Mouse (Mus musculus) CH12.LX (cell line): ENCODE measurements at regions not wholly inside any gene's neighbourhood (a gene's known extent, or its start where the extent isn't known, plus 50 kb on each side); places are given as distances from the start of the nearest gene placed in this dataset.

ENCODE experiments used
- DNase-seq: peaks from one replicate; pipeline ENCODE4 v3.0.0-alpha.2; 2013; ENCODE audit errors: extremely low read depth
- H3K27ac ChIP-seq: 2 replicates; pipeline ENCODE4 v1.5.1; 2012; ENCODE audit warnings: low read depth, mild to moderate bottlenecking, control low read depth, moderate library complexity; ENCODE audit not compliant: insufficient read depth
- H3K27me3 ChIP-seq: replicated peaks from 2 replicates; pipeline ENCODE3; 2012; ENCODE audit warnings: inconsistent platforms
- H3K36me3 ChIP-seq, 2 experiments: replicated peaks in 1 of 2; 2 replicates each; pipeline versions ENCODE3 to v1.6.1; 2012; ENCODE audit warnings: inconsistent platforms in 1 of 2, low read length in 1 of 2, mild to moderate bottlenecking in 1 of 2, mixed read lengths in 1 of 2, moderate library complexity in 1 of 2; ENCODE audit not compliant: control insufficient read depth in 1 of 2, insufficient read depth in 1 of 2
- H3K4me1 ChIP-seq, 2 experiments: 2 replicates each; pipeline ENCODE4 v1.6.1; 2012; ENCODE audit warnings: inconsistent platforms in 1 of 2, moderate library complexity in 1 of 2; ENCODE audit not compliant: insufficient read depth in 2 of 2, control insufficient read depth in 1 of 2
- H3K4me2 ChIP-seq: 2 replicates; pipeline ENCODE4 v1.6.1; 2012; ENCODE audit warnings: low read depth, mild to moderate bottlenecking, control low read depth; ENCODE audit not compliant: poor library complexity, insufficient read depth, severe bottlenecking
- H3K4me3 ChIP-seq, 3 experiments: fragments of 150-350 bp in 1 of 3; sonication (generic) in 1 of 3; replicated peaks in 1 of 3; 2 replicates each; pipeline versions ENCODE3 to v1.5.1; 2011 to 2012; ENCODE audit warnings: low read depth in 2 of 3, low read length in 2 of 3, mild to moderate bottlenecking in 2 of 3, moderate library complexity in 2 of 3, control low read depth in 1 of 3, improper control_type of control experiment in 1 of 3, inconsistent platforms in 1 of 3, mixed read lengths in 1 of 3; ENCODE audit not compliant: poor library complexity in 1 of 3
- H3K79me2 ChIP-seq: replicated peaks from 2 replicates; pipeline ENCODE4 v1.6.1; 2012; ENCODE audit warnings: mild to moderate bottlenecking, moderate library complexity; ENCODE audit not compliant: control insufficient read depth, poor library complexity, insufficient read depth, severe bottlenecking; ENCODE audit errors: extremely low read depth
- H3K9ac ChIP-seq: 2 replicates; pipeline ENCODE4 v1.6.1; 2012; ENCODE audit warnings: low read depth, mild to moderate bottlenecking, control low read depth, moderate library complexity; ENCODE audit not compliant: insufficient read depth
- H3K9me3 ChIP-seq: replicated peaks from 2 replicates; pipeline ENCODE3; 2012; ENCODE audit warnings: low read length, inconsistent platforms, mixed read lengths
- CHD1 ChIP-seq: IDR thresholded peaks from 2 replicates; pipeline ENCODE4 v1.6.1; 2012; ENCODE audit warnings: low read depth, low read length, improper control_type of control experiment, inconsistent platforms
- ELF1 ChIP-seq: IDR thresholded peaks from 2 replicates; pipeline ENCODE4 v1.6.1; 2014; ENCODE audit warnings: low read depth, mild to moderate bottlenecking, inconsistent platforms, low read length, improper control_type of control experiment
- EP300 ChIP-seq: IDR thresholded peaks from 2 replicates; pipeline ENCODE4 v1.6.1; 2011; ENCODE audit warnings: low read length, improper control_type of control experiment
- ETS1 ChIP-seq: conservative IDR thresholded peaks from 2 replicates; pipeline ENCODE4 v1.6.1; 2012; ENCODE audit warnings: low read depth, mild to moderate bottlenecking, inconsistent platforms, low read length, improper control_type of control experiment, moderate library complexity
- HCFC1 ChIP-seq: IDR thresholded peaks from 2 replicates; pipeline ENCODE4 v1.6.1; 2012; ENCODE audit warnings: low read depth, mild to moderate bottlenecking, inconsistent platforms, low read length, improper control_type of control experiment
- JUND ChIP-seq: conservative IDR thresholded peaks from 2 replicates; pipeline ENCODE4 v1.6.1; 2011; ENCODE audit warnings: low read depth, low read length, improper control_type of control experiment
- KAT2A ChIP-seq: IDR thresholded peaks from 2 replicates; pipeline ENCODE4 v1.6.1; 2012; ENCODE audit warnings: low read length, improper control_type of control experiment, inconsistent platforms; ENCODE audit not compliant: insufficient replicate concordance
- MAFK ChIP-seq: IDR thresholded peaks from 2 replicates; pipeline ENCODE4 v1.6.1; 2011; ENCODE audit warnings: low read length, improper control_type of control experiment; ENCODE audit not compliant: insufficient replicate concordance
- MAX ChIP-seq: IDR thresholded peaks from 2 replicates; pipeline ENCODE4 v1.6.1; 2011; ENCODE audit warnings: low read length, improper control_type of control experiment
- PAX5 ChIP-seq: IDR thresholded peaks from 2 replicates; pipeline ENCODE4 v1.6.1; 2012; ENCODE audit warnings: low read length, inconsistent platforms, mixed read lengths
- POLR2A ChIP-seq: IDR thresholded peaks from 2 replicates; pipeline ENCODE4 v1.6.1; 2011; ENCODE audit warnings: low read depth, mild to moderate bottlenecking, improper control_type of control experiment, low read length
- RCOR1 ChIP-seq: conservative IDR thresholded peaks from 2 replicates; pipeline ENCODE4 v1.6.1; 2012; ENCODE audit warnings: low read depth, mild to moderate bottlenecking, inconsistent platforms, low read length, improper control_type of control experiment
- SMC3 ChIP-seq: IDR thresholded peaks from 2 replicates; pipeline ENCODE4 v1.6.1; 2011; ENCODE audit warnings: low read depth, low read length, improper control_type of control experiment
- UBTF ChIP-seq: IDR thresholded peaks from 2 replicates; pipeline ENCODE4 v1.6.1; 2012; ENCODE audit warnings: low read depth, mild to moderate bottlenecking, inconsistent platforms, low read length, improper control_type of control experiment, moderate library complexity
- ZC3H11A ChIP-seq: IDR thresholded peaks from 2 replicates; pipeline ENCODE4 v1.6.1; 2012; ENCODE audit warnings: low read depth, mild to moderate bottlenecking, inconsistent platforms, low read length, improper control_type of control experiment
- ZKSCAN1 ChIP-seq: IDR thresholded peaks from 2 replicates; pipeline ENCODE4 v1.6.1; 2012; ENCODE audit warnings: low read depth, inconsistent platforms, low read length, improper control_type of control experiment, borderline replicate concordance
- ZNF384 ChIP-seq: IDR thresholded peaks from 2 replicates; pipeline ENCODE4 v1.6.1; 2012; ENCODE audit warnings: low read depth, low read length, improper control_type of control experiment, inconsistent platforms
- dilution Hi-C: fragments of 300-500 bp; cut with MboI; formaldehyde crosslinking; loops from 2 replicates; pipeline ENCODE4 v1.14.3; 2020; ENCODE audit warnings: low sequenced_read_pairs; ENCODE audit not compliant: extremely low pct_unique_long_range_greater_than_20kb, extremely low pct_ligation_motif_present
- in situ Hi-C: fragments of 300-500 bp; cut with MboI; formaldehyde crosslinking; loops from 3 replicates; pipeline ENCODE4 v1.14.3; 2019; ENCODE audit warnings: low sequenced_read_pairs, low pct_ligation_motif_present, low pct_unique_long_range_greater_than_20kb, mixed read lengths

- dilution Hi-C loops = no loop called here
- Histone ChIP-seq H3K4me2 (no peak overlapping the region), H3K4me3 (no peak overlapping the region)
- in situ Hi-C loops = no loop called here
- no peak for DNase-seq
- TF ChIP-seq KAT2A (no peak), SMC3 (no peak), ZNF384 (no peak), MAFK (no peak), ELF1 (no peak), PAX5 (no peak)
- TF ChIP-seq, all 38 proteins: peak for 0
- no peaks in the 10 kb centered on the region for H3K9me3 ChIP-seq
- H3K36me3 ChIP-seq = no peaks in the 10 kb centered on the region
- no peak overlapping the region for H3K27ac ChIP-seq
- no peaks in the 10 kb centered on the region for H3K79me2 ChIP-seq
- no peak overlapping the region for H3K9ac ChIP-seq
- no peaks in the 10 kb centered on the region for H3K27me3 ChIP-seq
- peaks cover 0 to 10% of the 10 kb centered on the region in 2 experiments; a peak in 2 of 4 replicates for H3K4me1 ChIP-seq
These were observed 95.9 kb upstream of the Ankrd55 start for GRCm38 (mm10) chr13:112192192-112192905.

- DNase-seq = no peak
These were observed 94.6 kb upstream of the Ankrd55 start for GRCm38 (mm10) chr13:112193676-112194075.

GRCm38 (mm10) chr13:112194991-112195390 lies 93.3 kb upstream of the Ankrd55 start:
- in situ Hi-C loops (no loop called here), dilution Hi-C loops (no loop called here)
- no peak for DNase-seq

More at GRCm38 (mm10) chr13:112193676-112194075, 94.6 kb upstream of the Ankrd55 start:
- H3K27ac ChIP-seq = no peak overlapping the region
- dilution Hi-C loops = no loop called here
- H3K4me1 ChIP-seq = peaks cover 0 to 15% of the 10 kb centered on the region in 2 experiments; a peak in 2 of 4 replicates
- H3K36me3 ChIP-seq = no peaks in the 10 kb centered on the region
- H3K4me2 ChIP-seq = peak overlapping the region; percentile 55; the same call in 1 of the 2 replicates
- no peak overlapping the region for H3K4me3 ChIP-seq
- no peak overlapping the region for H3K9ac ChIP-seq
- in situ Hi-C loops = no loop called here
- no peaks in the 10 kb centered on the region for H3K9me3 ChIP-seq
- TF ChIP-seq JUND (no peak), HCFC1 (no peak), EP300 (no peak), POLR2A (no peak), PAX5 (no peak), CHD1 (no peak), SMC3 (no peak), MAX (no peak), UBTF (no peak)
- H3K79me2 ChIP-seq = no peaks in the 10 kb centered on the region
- no peaks in the 10 kb centered on the region for H3K27me3 ChIP-seq

More at GRCm38 (mm10) chr13:112194991-112195390, 93.3 kb upstream of the Ankrd55 start:
- Histone ChIP-seq H3K4me3 (no peak overlapping the region), H3K9me3 (no peaks in the 10 kb centered on the region)
- no peak for TF ChIP-seq MAFK
- TF ChIP-seq ETS1 = no peak
- TF ChIP-seq RCOR1 = no peak
- no peak for TF ChIP-seq ZKSCAN1
- no peak for TF ChIP-seq ZC3H11A
- no peak for TF ChIP-seq JUND
- TF ChIP-seq, all 38 proteins: peak for 0
- Histone ChIP-seq H3K4me1 (peaks cover 0 to 15% of the 10 kb centered on the region in 2 experiments; a peak in 2 of 4 replicates), H3K36me3 (no peaks in the 10 kb centered on the region), H3K9ac (no peak overlapping the region), H3K79me2 (no peaks in the 10 kb centered on the region), H3K27ac (no peak overlapping the region), H3K4me2 (no peak overlapping the region), H3K27me3 (no peaks in the 10 kb centered on the region)
